Mouse (Mus musculus) liver, adult 2 months (tissue): ENCODE data around the gene Xntrpc. TPM values are rescaled to one million over a fixed set of nuclear protein-coding genes. Genes with fewer than 3 reads are reported as not detected.

Experiments used
- DNase-seq: peaks from one replicate; pipeline ENCODE4 v3.0.0-alpha.2; 2011; ENCODE audit warnings: low read depth, low spot score; ENCODE audit errors: extremely low read depth
- H3K27ac ChIP-seq: fragments of 200-500 bp; replicated peaks from 2 replicates; pipeline ENCODE4 v1.5.1; 2012; ENCODE audit warnings: low read depth, mild to moderate bottlenecking, control low read depth, inconsistent platforms, low read length; ENCODE audit not compliant: insufficient read depth
- H3K27me3 ChIP-seq: fragments of 200-500 bp; 2 replicates; pipeline ENCODE4 v1.6.1; 2012; ENCODE audit warnings: mild to moderate bottlenecking, moderate library complexity, low read length, inconsistent platforms; ENCODE audit not compliant: control insufficient read depth, insufficient read depth
- H3K36me3 ChIP-seq: fragments of 200-500 bp; 2 replicates; pipeline ENCODE4 v1.6.1; 2012; ENCODE audit warnings: low read length, inconsistent platforms; ENCODE audit not compliant: control insufficient read depth, insufficient read depth
- H3K4me1 ChIP-seq: fragments of 200-500 bp; 2 replicates; pipeline ENCODE4 v1.6.1; 2011; ENCODE audit warnings: low read length; ENCODE audit not compliant: control insufficient read depth, insufficient read depth
- H3K4me3 ChIP-seq: fragments of 200-500 bp; 2 replicates; pipeline ENCODE4 v1.5.1; 2011; ENCODE audit warnings: low read depth, mild to moderate bottlenecking, control low read depth, low read length, moderate library complexity; ENCODE audit not compliant: insufficient read depth
- H3K79me2 ChIP-seq: fragments of 200-500 bp; 2 replicates; pipeline ENCODE4 v1.6.1; 2012; ENCODE audit warnings: inconsistent platforms, mild to moderate bottlenecking, low read length, moderate library complexity; ENCODE audit not compliant: control insufficient read depth, insufficient read depth
- H3K9ac ChIP-seq: fragments of 200-500 bp; 2 replicates; pipeline ENCODE4 v1.6.1; 2012; ENCODE audit warnings: low read depth, mild to moderate bottlenecking, control low read depth, inconsistent platforms, low read length
- CTCF ChIP-seq: fragments of 200-500 bp; IDR thresholded peaks from 2 replicates; pipeline ENCODE4 v1.5.1; 2011; ENCODE audit warnings: low read depth, low read length, control low read depth
- POLR2A ChIP-seq: fragments of 200-500 bp; IDR thresholded peaks from 2 replicates; pipeline ENCODE4 v1.6.1; 2011; ENCODE audit warnings: low read length, control low read depth; ENCODE audit not compliant: insufficient read depth; ENCODE audit errors: extremely low read depth
- WGBS: fragments of 180-500 bp; shearing (Covaris S2); methylation state at CpG from one replicate; pipeline ENCODE4 v1.1.7; 2018; 5-methylcytosine and 5-hydroxymethylcytosine counted together
- polyA plus RNA-seq: library from polyadenylated mRNA; depleted of rRNA; stranded (reverse); fragments of >200 nt; gene quantifications from 2 replicates; pipeline ENCODE4 v1.2.3, GENCODE M21; 2012
- total RNA-seq: library from RNA; depleted of rRNA; stranded (reverse); fragments of >200 nt; gene quantifications from 2 replicates; pipeline ENCODE4 v1.2.3, GENCODE M21; 2014

Xntrpc gene
- total and polyA plus RNA-seq, 2 experiments, result 0.18 to 0.75 TPM

- WGBS, result 86% methylated on average over 5 of the region's 5 CpGs
- no peaks in the 10 kb centered on the region for H3K27me3 ChIP-seq
- DNase-seq, result no peak
- no peaks in the 10 kb centered on the region for H3K79me2 ChIP-seq
- TF ChIP-seq POLR2A, result no peak
- TF ChIP-seq CTCF, result no peak
- no peak within 1 kb of the TSS for H3K4me3 ChIP-seq
- H3K36me3 ChIP-seq, result no peaks in the 10 kb centered on the region
- H3K9ac ChIP-seq, result no peak within 1 kb of the TSS
- H3K4me1 ChIP-seq, result no peaks in the 10 kb centered on the region
- H3K27ac ChIP-seq, result no peak within 1 kb of the TSS
Measured at GRCm38 (mm10) chr7:102101487-102101886, 36.0 kb downstream of the Xntrpc start, which contains the start of gene Art1. Gene Art1 (plus strand): TSS chr7:102101743.

- peaks cover 5% of the 10 kb centered on the region; the same call in 1 of the 2 replicates for H3K27me3 ChIP-seq
- WGBS, result 66% methylated on average over 8 of the region's 8 CpGs
- no peak overlapping the region for H3K9ac ChIP-seq
- no peak for DNase-seq
- H3K27ac ChIP-seq, result no peak overlapping the region
- TF ChIP-seq POLR2A (no peak), CTCF (no peak)
- H3K79me2 ChIP-seq, result no peaks in the 10 kb centered on the region
- no peak overlapping the region for H3K4me3 ChIP-seq
- no peaks in the 10 kb centered on the region for H3K36me3 ChIP-seq
- H3K4me1 ChIP-seq, result no peaks in the 10 kb centered on the region
Measured at GRCm38 (mm10) chr7:102102241-102102640, 36.7 kb downstream of the Xntrpc start.

GRCm38 (mm10) chr7:102102696-102103095 is 37.2 kb downstream of the Xntrpc start:
- H3K36me3 ChIP-seq, result no peaks in the 10 kb centered on the region
- H3K79me2 ChIP-seq, result no peaks in the 10 kb centered on the region
- no peak for TF ChIP-seq POLR2A
- no peak for TF ChIP-seq CTCF
- H3K4me3 ChIP-seq, result no peak overlapping the region
- no peak overlapping the region for H3K27ac ChIP-seq
- no peak for DNase-seq
- no peaks in the 10 kb centered on the region for H3K4me1 ChIP-seq
- H3K9ac ChIP-seq, result no peak overlapping the region
- WGBS, result 68% methylated on average over 6 of the region's 6 CpGs
- peaks cover 5% of the 10 kb centered on the region; the same call in 1 of the 2 replicates for H3K27me3 ChIP-seq

GRCm38 (mm10) chr7:102103555-102103954 is 38.0 kb downstream of the Xntrpc start:
- TF ChIP-seq POLR2A, result no peak
- TF ChIP-seq CTCF, result no peak
- Histone ChIP-seq H3K27me3 (peaks cover 5% of the 10 kb centered on the region; the same call in 1 of the 2 replicates), H3K4me1 (no peaks in the 10 kb centered on the region), H3K79me2 (no peaks in the 10 kb centered on the region), H3K36me3 (no peaks in the 10 kb centered on the region), H3K4me3 (no peak overlapping the region), H3K9ac (no peak overlapping the region), H3K27ac (no peak overlapping the region)
- no peak for DNase-seq
- WGBS, result 86% methylated on average over 2 of the region's 2 CpGs

- no peaks in the 10 kb centered on the region for H3K79me2 ChIP-seq
- no peaks in the 10 kb centered on the region for H3K4me1 ChIP-seq
- WGBS, result 72% methylated on average over 5 of the region's 5 CpGs
- peaks cover 5% of the 10 kb centered on the region; the same call in 1 of the 2 replicates for H3K27me3 ChIP-seq
- H3K27ac ChIP-seq, result no peak overlapping the region
- no peak overlapping the region for H3K9ac ChIP-seq
- no peaks in the 10 kb centered on the region for H3K36me3 ChIP-seq
- no peak overlapping the region for H3K4me3 ChIP-seq
- DNase-seq, result no peak
- no peak for TF ChIP-seq POLR2A
Measured at GRCm38 (mm10) chr7:102104126-102104525, 38.6 kb downstream of the Xntrpc start.

GRCm38 (mm10) chr7:102106700-102107141 is 41.2 kb downstream of the Xntrpc start:
- 30% methylated on average over 23 of the region's 23 CpGs for WGBS
- peak overlapping the region; percentile 24; the same call in 1 of the 2 replicates for H3K4me3 ChIP-seq
- no peaks in the 10 kb centered on the region for H3K79me2 ChIP-seq
- H3K36me3 ChIP-seq, result no peaks in the 10 kb centered on the region
- no peaks in the 10 kb centered on the region for H3K4me1 ChIP-seq
- TF ChIP-seq POLR2A (no peak), CTCF (no peak)
- no peak overlapping the region for H3K9ac ChIP-seq
- no peak for DNase-seq
- no peak overlapping the region for H3K27ac ChIP-seq
- H3K27me3 ChIP-seq, result peaks cover 5% of the 10 kb centered on the region; the same call in 1 of the 2 replicates
